Mouse (Mus musculus) liver, embryonic 14.5 days (tissue): ENCODE results near the gene Apbb2. TPM values are rescaled to one million over a fixed set of nuclear protein-coding genes. Genes with fewer than 3 reads are reported as not detected.
"Not testable (repeated sequence)": the region's sequence is repeated elsewhere in the genome, so short reads cannot be mapped to it uniquely, and the experiment has no call there.

Experiments
- ATAC-seq: fragments of 200-750 bp; cut with Nextera tagmentation; 2 replicates; pipeline ENCODE4 v1.8.0; 2017; ENCODE audit warnings: moderate number of reproducible peaks, mild to moderate bottlenecking, moderate library complexity; ENCODE audit not compliant: insufficient read depth
- DNase-seq, 3 experiments: peaks; one replicate each; pipeline ENCODE4 v3.0.0-alpha.2; 2012 to 2013; ENCODE audit warnings: low read depth in 3 of 3, low spot score in 3 of 3
- H3K27ac ChIP-seq: fragments of 300-500 bp; sonication (generic); 2 replicates; pipeline ENCODE4 v1.5.1; 2014; ENCODE audit warnings: moderate library complexity, mild to moderate bottlenecking, control low read depth, inconsistent platforms
- H3K27me3 ChIP-seq: fragments of 300-500 bp; sonication (generic); 2 replicates; pipeline ENCODE4 v1.6.1; 2014; ENCODE audit warnings: mild to moderate bottlenecking, low read length, moderate library complexity; ENCODE audit not compliant: control insufficient read depth, insufficient read depth
- H3K36me3 ChIP-seq: fragments of 300-500 bp; sonication (generic); replicated peaks from 2 replicates; pipeline ENCODE4 v1.6.1; 2014; ENCODE audit warnings: low read depth; ENCODE audit not compliant: control insufficient read depth, insufficient read depth
- H3K4me1 ChIP-seq, 2 experiments: fragments of 200-500 bp in 1 of 2; fragments of 300-500 bp in 1 of 2; sonication (generic) in 1 of 2; replicated peaks; 2 replicates each; pipeline ENCODE4 v1.6.1; 2012 to 2014; ENCODE audit warnings: antibody characterized with exemption in 1 of 2, inconsistent platforms in 1 of 2, low read length in 1 of 2; ENCODE audit not compliant: control insufficient read depth in 2 of 2, insufficient read depth in 2 of 2
- H3K4me2 ChIP-seq: fragments of 300-500 bp; sonication (generic); 2 replicates; pipeline ENCODE4 v1.6.1; 2014; ENCODE audit warnings: low read depth, mild to moderate bottlenecking, control low read depth, moderate library complexity
- H3K4me3 ChIP-seq, 2 experiments: fragments of 200-500 bp in 1 of 2; fragments of 300-500 bp in 1 of 2; sonication (generic) in 1 of 2; 2 replicates each; pipeline ENCODE4 v1.5.1; 2012 to 2014; ENCODE audit warnings: low read depth in 2 of 2, low read length in 2 of 2, mild to moderate bottlenecking in 2 of 2, control low read depth in 1 of 2, inconsistent platforms in 1 of 2, moderate library complexity in 1 of 2; ENCODE audit not compliant: insufficient read depth in 1 of 2
- H3K9ac ChIP-seq: fragments of 300-500 bp; sonication (generic); replicated peaks from 2 replicates; pipeline ENCODE4 v1.6.1; 2014; ENCODE audit warnings: mild to moderate bottlenecking, control low read depth, moderate library complexity
- H3K9me3 ChIP-seq: fragments of 300-500 bp; sonication (generic); 2 replicates; pipeline ENCODE4 v1.6.1; 2016; ENCODE audit warnings: low read length, mixed read lengths; ENCODE audit not compliant: control insufficient read depth
- CTCF ChIP-seq: IDR thresholded peaks from 2 replicates; pipeline ENCODE4 v1.5.1; 2016; ENCODE audit warnings: antibody characterized with exemption, low read depth, control low read depth
- EP300 ChIP-seq: IDR thresholded peaks from 2 replicates; pipeline ENCODE4 v1.6.1; 2016; ENCODE audit warnings: antibody characterized with exemption, low read depth
- WGBS: fragments of 180-500 bp; shearing (Covaris S2); extraction: QIAGEN DNeasy Blood & Tissue Kit; methylation state at CpG from one replicate; pipeline ENCODE4 v1.1.7; 2014; ENCODE audit not compliant: insufficient replicate concordance; 5-methylcytosine and 5-hydroxymethylcytosine counted together
- polyA plus RNA-seq, 2 experiments: library from polyadenylated mRNA; depleted of rRNA in 1 of 2; stranded (reverse) in 1 of 2; unstranded in 1 of 2; fragments of >200 nt; fragmentation: Nextera tagmentation in 1 of 2; extraction: Ambion mirVana in 1 of 2; gene quantifications; 2 replicates each; pipeline versions ENCODE4 v1.2.1 to v1.2.3; 2012 to 2014

Apbb2 gene
- polyA plus RNA-seq, 2 experiments: 0.92 to 2.8 TPM

GRCm38 (mm10) chr5:66262475-66262874 lies 356.1 kb downstream of the Apbb2 start:
- H3K4me1 ChIP-seq: no peaks in the 10 kb centered on the region
- no peak overlapping the region for H3K27ac ChIP-seq
- no peaks in the 10 kb centered on the region for H3K9me3 ChIP-seq
- no peak overlapping the region for H3K9ac ChIP-seq
- H3K4me3 ChIP-seq: no peak overlapping the region
- DNase-seq: no peak
- 42% methylated on average over 2 of the region's 2 CpGs for WGBS
- peaks cover 12% of the 10 kb centered on the region for H3K27me3 ChIP-seq
- no peaks in the 10 kb centered on the region for H3K36me3 ChIP-seq
- TF ChIP-seq CTCF (no peak), EP300 (no peak)
- no peak overlapping the region for H3K4me2 ChIP-seq
- no peak for ATAC-seq

DNA sequence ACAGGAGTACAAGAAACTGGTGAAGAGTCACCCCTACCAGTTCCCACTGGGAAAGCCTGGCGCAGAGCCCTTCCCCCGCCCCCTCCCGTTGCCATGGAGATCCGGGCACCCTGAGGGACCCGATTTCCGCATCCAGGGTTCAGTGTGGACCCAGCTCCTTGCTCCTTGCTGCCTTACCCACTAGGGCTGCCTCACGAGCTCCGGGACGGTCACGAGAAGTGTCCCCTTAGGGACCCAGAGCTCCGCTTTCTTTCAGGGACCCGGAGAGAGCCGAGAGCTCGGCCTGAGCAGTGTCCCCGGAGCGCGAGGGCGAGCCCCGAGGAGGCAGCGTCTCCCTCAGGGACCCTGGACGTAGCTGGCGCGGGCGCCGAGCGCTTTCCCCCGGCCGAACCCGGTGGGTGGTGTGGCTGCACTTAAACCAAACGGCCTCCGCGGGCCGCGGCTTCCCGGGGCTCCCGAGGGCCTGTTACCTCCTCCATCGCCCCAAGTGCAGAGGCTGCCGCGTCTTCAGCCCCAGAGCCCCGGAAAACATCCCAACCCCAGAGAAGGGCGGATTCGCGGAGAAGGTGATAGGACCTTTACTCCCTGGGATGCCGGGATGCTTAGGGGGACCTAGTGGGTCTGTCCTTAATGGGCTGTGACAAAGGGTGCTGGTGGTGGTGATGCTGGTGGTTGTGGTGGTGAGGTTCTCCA lies 358.7 kb downstream of the Apbb2 start, which contains the start of gene Nsun7:
Gene Nsun7, plus strand, starts transcription at position 142 of the 693 bp plus-strand sequence.
- H3K4me1 ChIP-seq: no peaks in the 10 kb centered on the region
- no peaks in the 10 kb centered on the region for H3K9me3 ChIP-seq
- no peak for ATAC-seq
- 2% methylated on average over 44 of the region's 44 CpGs for WGBS
- H3K27ac ChIP-seq: no peak within 1 kb of the TSS
- peaks cover 12% of the 10 kb centered on the region for H3K27me3 ChIP-seq
- no peak within 1 kb of the TSS for H3K9ac ChIP-seq
- TF ChIP-seq EP300: no peak
- TF ChIP-seq CTCF: no peak
- peak within 1 kb of the TSS; percentile 31 to 41 for H3K4me3 ChIP-seq
- H3K36me3 ChIP-seq: no peaks in the 10 kb centered on the region
- peak within 1 kb of the TSS; percentile 46 for H3K4me2 ChIP-seq
- no peak for DNase-seq

DNA sequence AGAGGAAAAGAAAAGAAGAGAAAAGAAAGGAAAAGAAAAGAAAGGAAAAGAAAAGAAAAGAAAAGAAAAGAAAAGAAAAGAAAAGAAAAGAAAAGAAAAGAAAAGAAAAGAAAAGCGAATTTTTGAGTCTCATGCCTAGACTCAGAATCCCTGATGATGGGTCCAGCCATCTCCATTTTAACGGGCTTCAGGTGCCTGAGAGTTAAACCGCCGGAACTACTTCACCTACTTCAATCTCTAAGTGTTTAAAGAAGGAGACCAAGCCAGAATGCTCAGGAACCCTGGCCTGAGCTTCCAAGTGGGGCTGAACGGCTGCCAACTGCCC lies 359.2 kb downstream of the Apbb2 start:
- 12% methylated on average over 5 of the region's 5 CpGs for WGBS
- not testable (repeated sequence) for H3K9ac ChIP-seq, ATAC-seq, H3K4me1 ChIP-seq, DNase-seq, H3K36me3 ChIP-seq, H3K9me3 ChIP-seq, H3K27ac ChIP-seq
- H3K4me2 ChIP-seq: peak overlapping the region; percentile 46
- H3K4me3 ChIP-seq: peak overlapping the region; percentile 31 to 41; a peak in 3 of 4 replicates
- H3K27me3 ChIP-seq: peaks cover 12% of the 10 kb centered on the region

DNA sequence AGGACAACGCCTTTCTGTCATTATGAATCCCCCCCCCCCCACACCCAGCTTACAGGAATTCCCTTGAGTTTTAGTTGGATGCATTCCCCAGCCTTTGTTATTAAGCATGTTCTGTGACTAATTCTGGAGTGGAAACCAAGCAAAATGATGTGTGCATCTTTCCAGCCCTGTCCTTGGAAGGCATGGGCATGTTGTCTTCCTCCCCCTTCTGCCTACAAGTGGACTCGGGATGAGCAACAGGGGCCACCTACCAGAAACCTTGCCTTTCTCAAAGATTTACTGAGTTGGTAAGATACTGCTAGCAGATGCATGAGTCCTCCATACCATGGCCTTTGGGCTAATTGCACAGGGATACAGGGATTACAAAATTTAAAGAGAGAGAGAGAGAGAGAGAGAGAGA lies 359.6 kb downstream of the Apbb2 start:
- ATAC-seq (no peak), DNase-seq (no peak)
- Histone ChIP-seq H3K27ac (no peak overlapping the region), H3K4me1 (no peaks in the 10 kb centered on the region), H3K4me3 (no peak overlapping the region), H3K9ac (no peak overlapping the region), H3K36me3 (no peaks in the 10 kb centered on the region), H3K4me2 (no peak overlapping the region), H3K27me3 (peaks cover 12% of the 10 kb centered on the region), H3K9me3 (no peaks in the 10 kb centered on the region)
- TF ChIP-seq EP300: no peak
- TF ChIP-seq CTCF: no peak
- 48% methylated on average over 2 of the region's 2 CpGs for WGBS

GRCm38 (mm10) chr5:66255044-66255443 lies 363.5 kb downstream of the Apbb2 start:
- H3K27ac ChIP-seq: no peak overlapping the region
- no peak overlapping the region for H3K4me2 ChIP-seq
- H3K36me3 ChIP-seq: no peaks in the 10 kb centered on the region
- DNase-seq: no peak
- H3K9ac ChIP-seq: no peak overlapping the region
- H3K9me3 ChIP-seq: no peaks in the 10 kb centered on the region
- peaks cover 10% of the 10 kb centered on the region for H3K27me3 ChIP-seq
- ATAC-seq: no peak
- no peaks in the 10 kb centered on the region for H3K4me1 ChIP-seq
- H3K4me3 ChIP-seq: no peak overlapping the region
- 64% methylated on average over 10 of the region's 10 CpGs for WGBS
- TF ChIP-seq EP300 (no peak), CTCF (no peak)
